Mouse (Mus musculus): ENCODE measurements around the gene Vegfc. TPM values are rescaled to one million over a fixed set of nuclear protein-coding genes. Genes with fewer than 3 reads are reported as not detected.

Vegfc gene
- polyA plus RNA-seq, 2 experiments from 2014 or later: 0.41 to 0.89 TPM

- no peak for ATAC-seq
These were observed 138.8 kb downstream of the Vegfc start for GRCm38 (mm10) chr8:54216250-54216649.

GRCm38 (mm10) chr8:54228801-54229204 lies 151.4 kb downstream of the Vegfc start:
- no peak for ATAC-seq

GRCm38 (mm10) chr8:54230638-54231037 lies 153.2 kb downstream of the Vegfc start:
- no peak for ATAC-seq

GRCm38 (mm10) chr8:54233316-54233715 lies 155.9 kb downstream of the Vegfc start:
- ATAC-seq: no peak

Measured in CD4-positive, CD25-positive, alpha-beta regulatory T cell, adult 4 months (primary cell).